Mouse (Mus musculus): ENCODE measurements at regions not wholly inside any gene's neighbourhood (a gene's known extent, or its start where the extent isn't known, plus 50 kb on each side); places are given as distances from the start of the nearest gene placed in this dataset.
A peak's percentile ranks its signal among the peaks of the same experiment; 100 is the strongest.

DNA sequence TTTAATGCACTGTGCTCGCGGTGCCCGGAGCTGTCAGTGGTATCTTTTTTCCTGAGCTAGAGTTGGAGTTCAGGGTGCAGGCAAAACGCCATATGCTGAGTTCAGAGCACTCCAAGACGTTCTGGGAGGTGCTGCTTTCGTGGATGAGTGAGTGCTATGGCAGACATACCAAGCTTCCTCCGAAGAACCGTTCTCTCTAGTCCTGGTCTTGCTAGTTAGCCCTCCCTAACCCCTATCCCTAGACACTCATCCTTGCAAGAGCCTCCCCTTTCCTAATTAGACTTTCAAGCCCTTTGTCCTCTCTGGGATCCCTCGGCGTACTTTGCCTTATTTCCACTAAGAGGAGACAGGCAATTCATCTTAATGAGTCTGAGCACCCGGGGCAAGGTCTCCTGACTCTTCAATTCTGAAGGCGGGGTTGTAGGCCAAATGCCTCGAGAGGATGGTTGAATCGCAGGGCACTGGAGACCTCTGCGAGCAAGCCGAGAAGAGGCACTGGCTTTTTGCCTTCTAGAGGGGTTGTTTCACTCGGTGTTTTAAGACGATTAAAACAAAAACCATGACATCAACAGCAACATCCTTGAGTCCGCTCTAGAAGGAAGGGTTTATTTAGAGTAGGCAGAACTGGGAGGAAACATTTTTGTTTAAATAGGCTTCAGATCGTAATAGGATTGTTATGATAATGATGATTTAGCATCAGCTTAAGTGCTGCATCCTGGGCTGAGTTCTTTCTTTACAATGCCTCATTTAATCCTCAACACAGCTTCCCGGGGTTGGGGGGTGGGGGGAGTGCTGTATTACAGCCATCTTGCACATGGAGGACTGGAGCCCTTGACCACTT is 243.6 kb downstream of the Ndfip2 start:
- Histone ChIP-seq H3K4me3 (ENCODE audit: low read length) (no peak overlapping the region), H3K9me3 (ENCODE audit: control insufficient read depth, low read length) (no peaks in the 10 kb centered on the region), H3K36me3 (ENCODE audit: control insufficient read depth, insufficient read depth, low read length) (no peaks in the 10 kb centered on the region), H3K4me2 (ENCODE audit: low read length) (peak overlapping the region; percentile 40), H3K27me3 (replicated peaks; ENCODE audit: control insufficient read depth, insufficient read depth, low read length) (no peaks in the 10 kb centered on the region), H3K27ac (ENCODE audit: low read depth, low read length) (peak overlapping the region; percentile 21; the same call in 1 of the 2 replicates), H3K9ac (ENCODE audit: low read depth, low read length) (no peak overlapping the region), H3K4me1 (ENCODE audit: control insufficient read depth, insufficient read depth, low read depth, low read length) (peaks cover 31% of the 10 kb centered on the region)
- peak; percentile 46 for ATAC-seq
- 7% methylated on average over 21 of the region's 21 CpGs for WGBS

DNA sequence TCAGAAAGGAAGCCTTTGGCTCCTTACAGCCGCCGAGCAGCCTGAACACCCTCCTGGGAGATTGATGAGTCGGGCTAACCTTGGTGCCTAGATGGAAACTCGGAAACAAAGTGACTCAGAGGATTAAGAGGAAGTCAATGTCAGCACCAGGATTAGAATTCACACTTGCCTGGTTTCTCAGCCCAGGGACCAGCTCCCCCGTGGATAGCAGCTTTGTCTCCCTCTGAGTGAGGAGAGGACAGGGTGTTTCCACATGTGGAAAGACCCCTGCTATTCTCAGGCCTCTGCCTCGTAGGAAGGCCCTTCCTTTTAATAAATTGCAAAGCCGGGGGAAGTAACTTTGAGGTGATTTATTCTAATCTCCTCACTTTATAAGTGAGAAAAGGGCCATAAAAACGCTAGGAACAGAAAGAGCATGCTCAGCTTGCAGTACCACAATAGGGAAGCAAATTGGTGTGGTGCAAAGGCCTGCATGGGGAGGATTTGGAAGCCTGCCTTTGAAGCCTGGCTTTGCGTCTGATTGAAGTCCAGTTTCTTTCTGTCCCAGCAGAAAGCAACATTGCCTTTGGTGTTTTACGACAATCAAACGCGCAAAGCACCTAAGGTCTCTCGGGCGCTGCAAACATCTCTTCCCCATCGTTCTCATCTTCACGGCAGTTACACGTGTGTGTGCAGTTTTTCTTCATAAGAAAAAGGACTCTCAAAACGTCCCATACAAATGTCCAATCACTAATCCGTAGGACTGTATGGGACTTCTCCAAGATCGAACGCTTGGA is 242.8 kb downstream of the Ndfip2 start:
- Histone ChIP-seq H3K4me1 (ENCODE audit: control insufficient read depth, insufficient read depth, low read depth, low read length) (peaks cover 31% of the 10 kb centered on the region), H3K27ac (ENCODE audit: low read depth, low read length) (peak overlapping the region; percentile 21; the same call in 1 of the 2 replicates), H3K36me3 (ENCODE audit: control insufficient read depth, insufficient read depth, low read length) (no peaks in the 10 kb centered on the region), H3K4me2 (ENCODE audit: low read length) (peak overlapping the region; percentile 40), H3K9ac (ENCODE audit: low read depth, low read length) (no peak overlapping the region), H3K27me3 (replicated peaks; ENCODE audit: control insufficient read depth, insufficient read depth, low read length) (no peaks in the 10 kb centered on the region), H3K9me3 (ENCODE audit: control insufficient read depth, low read length) (no peaks in the 10 kb centered on the region), H3K4me3 (ENCODE audit: low read length) (no peak overlapping the region)
- 10% methylated on average over 21 of the region's 21 CpGs for WGBS
- ATAC-seq, result peak; percentile 44; the same call in 1 of the 2 replicates

DNA sequence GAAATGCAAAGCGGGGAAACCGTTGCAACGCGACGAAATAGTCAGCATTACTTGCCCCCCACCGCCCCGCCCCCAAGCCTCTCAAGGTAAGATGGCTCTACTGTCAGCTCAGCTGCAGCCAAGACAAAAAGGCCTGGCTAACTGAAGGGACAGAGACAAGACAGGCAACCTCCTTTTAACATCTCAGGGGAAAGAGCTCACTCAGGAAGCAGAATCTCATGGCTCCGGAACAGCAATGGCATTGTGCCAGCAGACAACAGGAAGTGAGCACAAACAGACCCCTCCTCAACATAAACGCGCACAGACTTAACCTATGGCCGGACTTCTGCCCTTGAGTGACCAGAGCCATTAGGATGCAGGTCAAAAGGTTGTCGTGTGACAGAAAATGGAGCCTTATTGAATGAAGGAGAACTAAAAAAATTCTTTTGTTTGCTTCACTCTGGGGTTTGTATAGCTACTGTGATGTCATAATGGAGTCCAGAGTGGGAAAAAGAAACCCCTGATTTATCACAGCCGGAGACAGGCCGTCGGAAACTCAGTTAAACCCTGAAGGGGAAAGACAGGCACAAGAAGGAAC is 241.0 kb downstream of the Ndfip2 start:
- Histone ChIP-seq H3K9me3 (ENCODE audit: control insufficient read depth, low read length) (no peaks in the 10 kb centered on the region), H3K4me1 (ENCODE audit: control insufficient read depth, insufficient read depth, low read depth, low read length) (peaks cover 31% of the 10 kb centered on the region), H3K9ac (ENCODE audit: low read depth, low read length) (peak overlapping the region; percentile 48), H3K4me2 (ENCODE audit: low read length) (peak overlapping the region; percentile 53), H3K4me3 (ENCODE audit: low read length) (peak overlapping the region; percentile 25), H3K27ac (ENCODE audit: low read depth, low read length) (peak overlapping the region; percentile 42; the same call in 1 of the 2 replicates), H3K27me3 (replicated peaks; ENCODE audit: control insufficient read depth, insufficient read depth, low read length) (no peaks in the 10 kb centered on the region), H3K36me3 (ENCODE audit: control insufficient read depth, insufficient read depth, low read length) (no peaks in the 10 kb centered on the region)
- peak; percentile 15; the same call in 1 of the 2 replicates for ATAC-seq
- WGBS, result 17% methylated on average over 15 of the region's 15 CpGs

- 52% methylated on average over 10 of the region's 10 CpGs for WGBS
- H3K27me3 ChIP-seq (replicated peaks; ENCODE audit: control insufficient read depth, insufficient read depth, low read length), result no peaks in the 10 kb centered on the region
- no peak overlapping the region for H3K4me3 ChIP-seq (ENCODE audit: low read length)
- H3K4me2 ChIP-seq (ENCODE audit: low read length), result no peak overlapping the region; the same call in 1 of the 2 replicates
- H3K4me1 ChIP-seq (ENCODE audit: control insufficient read depth, insufficient read depth, low read depth, low read length), result peaks cover 31% of the 10 kb centered on the region
- no peak overlapping the region for H3K9ac ChIP-seq (ENCODE audit: low read depth, low read length)
- H3K27ac ChIP-seq (ENCODE audit: low read depth, low read length), result no peak overlapping the region
- no peak; the same call in 1 of the 2 replicates for ATAC-seq
- H3K9me3 ChIP-seq (ENCODE audit: control insufficient read depth, low read length), result no peaks in the 10 kb centered on the region
- H3K36me3 ChIP-seq (ENCODE audit: control insufficient read depth, insufficient read depth, low read length), result no peaks in the 10 kb centered on the region
Observed at GRCm38 (mm10) chr14:105498155-105498906, 240.0 kb downstream of the Ndfip2 start.

GRCm38 (mm10) chr14:105495161-105495560 is 236.8 kb downstream of the Ndfip2 start:
- H3K4me3 ChIP-seq (ENCODE audit: low read length), result no peak overlapping the region
- no peaks in the 10 kb centered on the region for H3K27me3 ChIP-seq (replicated peaks; ENCODE audit: control insufficient read depth, insufficient read depth, low read length)
- H3K9me3 ChIP-seq (ENCODE audit: control insufficient read depth, low read length), result no peaks in the 10 kb centered on the region
- H3K4me2 ChIP-seq (ENCODE audit: low read length), result no peak overlapping the region
- no peak overlapping the region for H3K9ac ChIP-seq (ENCODE audit: low read depth, low read length)
- no peak overlapping the region for H3K27ac ChIP-seq (ENCODE audit: low read depth, low read length)
- no peak for ATAC-seq
- H3K36me3 ChIP-seq (ENCODE audit: control insufficient read depth, insufficient read depth, low read length), result no peaks in the 10 kb centered on the region
- 30% methylated on average over 2 of the region's 2 CpGs for WGBS
- peaks cover 13% of the 10 kb centered on the region for H3K4me1 ChIP-seq (ENCODE audit: control insufficient read depth, insufficient read depth, low read depth, low read length)

DNA sequence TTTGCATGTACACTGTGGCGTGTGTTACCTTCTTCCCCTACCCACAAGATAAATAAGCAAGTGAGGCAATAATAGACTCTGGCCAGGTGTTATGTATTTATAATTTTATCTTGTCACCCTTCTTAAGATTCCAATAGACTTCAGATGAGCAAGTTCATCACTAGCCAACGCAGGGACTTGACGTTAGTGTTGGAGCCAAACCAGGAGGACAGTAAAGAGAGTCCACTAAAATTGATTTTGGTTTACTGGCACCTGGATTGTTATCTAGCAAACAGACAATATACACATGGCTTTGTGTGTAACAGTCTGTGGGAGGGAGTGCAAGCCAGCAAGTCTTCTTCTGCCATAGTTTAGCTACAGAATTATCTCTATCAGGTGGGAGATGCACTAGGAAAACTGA is 236.0 kb downstream of the Ndfip2 start:
- Histone ChIP-seq H3K4me3 (ENCODE audit: low read length) (no peak overlapping the region), H3K27me3 (replicated peaks; ENCODE audit: control insufficient read depth, insufficient read depth, low read length) (no peaks in the 10 kb centered on the region), H3K9ac (ENCODE audit: low read depth, low read length) (no peak overlapping the region), H3K9me3 (ENCODE audit: control insufficient read depth, low read length) (no peaks in the 10 kb centered on the region), H3K36me3 (ENCODE audit: control insufficient read depth, insufficient read depth, low read length) (no peaks in the 10 kb centered on the region), H3K4me2 (ENCODE audit: low read length) (no peak overlapping the region), H3K27ac (ENCODE audit: low read depth, low read length) (no peak overlapping the region), H3K4me1 (ENCODE audit: control insufficient read depth, insufficient read depth, low read depth, low read length) (peaks cover 8% of the 10 kb centered on the region)
- WGBS, result 87% methylated on average over 3 of the region's 3 CpGs
- no peak for ATAC-seq

- H3K27ac ChIP-seq (ENCODE audit: low read depth, low read length), result no peak overlapping the region
- no peak; the same call in 1 of the 2 replicates for ATAC-seq
Observed at GRCm38 (mm10) chr14:105490158-105490557, 231.8 kb downstream of the Ndfip2 start.

GRCm38 (mm10) chr14:105483352-105484083 is 225.1 kb downstream of the Ndfip2 start:
- 7% methylated on average over 21 of the region's 21 CpGs for WGBS
- peaks cover 6% of the 10 kb centered on the region for H3K4me1 ChIP-seq (ENCODE audit: control insufficient read depth, insufficient read depth, low read depth, low read length)
- ATAC-seq, result peak; percentile 97

More at GRCm38 (mm10) chr14:105490158-105490557, 231.8 kb downstream of the Ndfip2 start:
- H3K27me3 ChIP-seq (replicated peaks; ENCODE audit: control insufficient read depth, insufficient read depth, low read length), result no peaks in the 10 kb centered on the region; the same call in 1 of the 2 replicates
- H3K9me3 ChIP-seq (ENCODE audit: control insufficient read depth, low read length), result no peaks in the 10 kb centered on the region
- no peaks in the 10 kb centered on the region for H3K36me3 ChIP-seq (ENCODE audit: control insufficient read depth, insufficient read depth, low read length)
- 37% methylated on average over 3 of the region's 3 CpGs for WGBS
- no peak overlapping the region for H3K4me3 ChIP-seq (ENCODE audit: low read length)
- no peak overlapping the region for H3K4me2 ChIP-seq (ENCODE audit: low read length)
- H3K4me1 ChIP-seq (ENCODE audit: control insufficient read depth, insufficient read depth, low read depth, low read length), result no peaks in the 10 kb centered on the region
- H3K9ac ChIP-seq (ENCODE audit: low read depth, low read length), result no peak overlapping the region

More at GRCm38 (mm10) chr14:105483352-105484083, 225.1 kb downstream of the Ndfip2 start:
- no peaks in the 10 kb centered on the region for H3K9me3 ChIP-seq (ENCODE audit: control insufficient read depth, low read length)
- H3K27ac ChIP-seq (ENCODE audit: low read depth, low read length), result peak overlapping the region; percentile 74
- H3K4me2 ChIP-seq (ENCODE audit: low read length), result peak overlapping the region; percentile 58
- peak overlapping the region; percentile 31 for H3K4me3 ChIP-seq (ENCODE audit: low read length)
- H3K9ac ChIP-seq (ENCODE audit: low read depth, low read length), result peak overlapping the region; percentile 57
- no peaks in the 10 kb centered on the region for H3K36me3 ChIP-seq (ENCODE audit: control insufficient read depth, insufficient read depth, low read length)
- no peaks in the 10 kb centered on the region; the same call in 1 of the 2 replicates for H3K27me3 ChIP-seq (replicated peaks; ENCODE audit: control insufficient read depth, insufficient read depth, low read length)
